Mouse (Mus musculus) frontal cortex, postnatal 25 days (tissue): ENCODE results near the gene Tmco4.
A peak's percentile ranks its signal among the peaks of the same experiment; 100 is the strongest.

Source experiments
- DNase-seq, 2 experiments: peaks; one replicate each; pipeline ENCODE4 v3.0.0; 2022; ENCODE audit warnings: low spot score in 2 of 2

Tmco4 gene

GRCm38 (mm10) chr4:139019413-139019812 lies 46.7 kb downstream of the Tmco4 start:
- no peak for DNase-seq

GRCm38 (mm10) chr4:139020385-139020784 lies 47.7 kb downstream of the Tmco4 start:
- DNase-seq, result no peak

GRCm38 (mm10) chr4:139024379-139024778 lies 51.7 kb downstream of the Tmco4 start:
- DNase-seq, result peak in 1 of 2 experiments; percentile 35

GRCm38 (mm10) chr4:139030675-139031074 lies 58.0 kb downstream of the Tmco4 start:
- DNase-seq, result no peak

GRCm38 (mm10) chr4:139032521-139032920 lies 59.8 kb downstream of the Tmco4 start:
- no peak for DNase-seq

GRCm38 (mm10) chr4:139033263-139034009 lies 60.7 kb downstream of the Tmco4 start:
- no peak for DNase-seq

GRCm38 (mm10) chr4:139034010-139034367 lies 61.3 kb downstream of the Tmco4 start:
- no peak for DNase-seq

- no peak for DNase-seq
Observed at GRCm38 (mm10) chr4:139034540-139034939, 61.9 kb downstream of the Tmco4 start.

GRCm38 (mm10) chr4:139034942-139035341 lies 62.3 kb downstream of the Tmco4 start:
- no peak for DNase-seq

- no peak for DNase-seq
Observed at GRCm38 (mm10) chr4:139035799-139036198, 63.1 kb downstream of the Tmco4 start.

GRCm38 (mm10) chr4:139037795-139038607 lies 65.3 kb downstream of the Tmco4 start:
- no peak for DNase-seq

GRCm38 (mm10) chr4:139040084-139040839 lies 67.6 kb downstream of the Tmco4 start:
- no peak for DNase-seq

- DNase-seq, result no peak
Observed at GRCm38 (mm10) chr4:139042611-139043010, 69.9 kb downstream of the Tmco4 start.

GRCm38 (mm10) chr4:139043600-139043999 lies 70.9 kb downstream of the Tmco4 start:
- no peak for DNase-seq

- DNase-seq, result no peak
Observed at GRCm38 (mm10) chr4:139044566-139044965, 71.9 kb downstream of the Tmco4 start.

- DNase-seq, result no peak
Observed at GRCm38 (mm10) chr4:139046354-139046753, 73.7 kb downstream of the Tmco4 start.

GRCm38 (mm10) chr4:139048518-139048917 lies 75.8 kb downstream of the Tmco4 start:
- DNase-seq, result no peak

- no peak for DNase-seq
Observed at GRCm38 (mm10) chr4:139052796-139053195, 80.1 kb downstream of the Tmco4 start.

- DNase-seq, result no peak
Observed at GRCm38 (mm10) chr4:139053391-139053790, 80.7 kb downstream of the Tmco4 start.

- peak in 1 of 2 experiments; percentile 46 for DNase-seq
Observed at GRCm38 (mm10) chr4:139054300-139054923, 81.7 kb downstream of the Tmco4 start.

- DNase-seq, result no peak
Observed at GRCm38 (mm10) chr4:139055336-139055735, 82.6 kb downstream of the Tmco4 start.

- no peak for DNase-seq
Observed at GRCm38 (mm10) chr4:139055744-139056143, 83.1 kb downstream of the Tmco4 start.
